Mouse (Mus musculus): ENCODE measurements around the gene Bcl9l.
"Not testable (repeated sequence)": the region's sequence is repeated elsewhere in the genome, so short reads cannot be mapped to it uniquely, and the experiment has no call there.

The Bcl9l gene

GRCm38 (mm10) chr9:44482552-44482951 is at the start of gene Bcl9l:
Gene Bcl9l, plus strand, starts transcription at chr9:44482825.
- DNase-seq (ENCODE audit: low read depth, low spot score) = peak; percentile 90

GRCm38 (mm10) chr9:44435747-44436146 is 46.9 kb upstream of the Bcl9l start:
- DNase-seq (ENCODE audit: low read depth, low spot score) = no peak

- DNase-seq (ENCODE audit: low read depth, low spot score) = no peak
Observed at GRCm38 (mm10) chr9:44440961-44441360, 41.7 kb upstream of the Bcl9l start, which contains the start of gene Foxr1. Gene Foxr1, minus strand, starts transcription at chr9:44441136.

- not testable (repeated sequence) for DNase-seq (ENCODE audit: low read depth, low spot score)
Observed at GRCm38 (mm10) chr9:44444402-44445025, 38.1 kb upstream of the Bcl9l start.

- DNase-seq (ENCODE audit: low read depth, low spot score) = peak; percentile 44
Observed at GRCm38 (mm10) chr9:44450387-44450786, 32.2 kb upstream of the Bcl9l start.

- peak; percentile 80 for DNase-seq (ENCODE audit: low read depth, low spot score)
Observed at GRCm38 (mm10) chr9:44454132-44454890, 28.3 kb upstream of the Bcl9l start.

GRCm38 (mm10) chr9:44454891-44455220 is 27.8 kb upstream of the Bcl9l start, which contains the start of gene Upk2:
Gene Upk2, minus strand, starts transcription at chr9:44454976.
- no peak for DNase-seq (ENCODE audit: low read depth, low spot score)

- DNase-seq (ENCODE audit: low read depth, low spot score) = peak; percentile 23
Observed at GRCm38 (mm10) chr9:44457035-44457742, 25.4 kb upstream of the Bcl9l start.

- DNase-seq (ENCODE audit: low read depth, low spot score) = no peak
Observed at GRCm38 (mm10) chr9:44461950-44462349, 20.7 kb upstream of the Bcl9l start.

GRCm38 (mm10) chr9:44468224-44468623 is 14.4 kb upstream of the Bcl9l start:
- DNase-seq (ENCODE audit: low read depth, low spot score) = no peak

- no peak for DNase-seq (ENCODE audit: low read depth, low spot score)
Observed at GRCm38 (mm10) chr9:44468800-44469199, 13.8 kb upstream of the Bcl9l start.

GRCm38 (mm10) chr9:44473184-44473583 is 9.4 kb upstream of the Bcl9l start:
- DNase-seq (ENCODE audit: low read depth, low spot score) = no peak

- no peak for DNase-seq (ENCODE audit: low read depth, low spot score)
Observed at GRCm38 (mm10) chr9:44474327-44474726, 8.3 kb upstream of the Bcl9l start.

GRCm38 (mm10) chr9:44475936-44476335 is 6.7 kb upstream of the Bcl9l start:
- DNase-seq (ENCODE audit: low read depth, low spot score) = no peak

- DNase-seq (ENCODE audit: low read depth, low spot score) = peak; percentile 70
Observed at GRCm38 (mm10) chr9:44477339-44478228, 5.0 kb upstream of the Bcl9l start.

- no peak for DNase-seq (ENCODE audit: low read depth, low spot score)
Observed at GRCm38 (mm10) chr9:44478229-44478921, 4.2 kb upstream of the Bcl9l start.

- peak; percentile 42 for DNase-seq (ENCODE audit: low read depth, low spot score)
Observed at GRCm38 (mm10) chr9:44478959-44479605, 3.5 kb upstream of the Bcl9l start.

GRCm38 (mm10) chr9:44479628-44480428 is 2.8 kb upstream of the Bcl9l start:
- peak; percentile 82 for DNase-seq (ENCODE audit: low read depth, low spot score)

- no peak for DNase-seq (ENCODE audit: low read depth, low spot score)
Observed at GRCm38 (mm10) chr9:44482112-44482511, 513 bp upstream of the Bcl9l start.
